Mouse (Mus musculus): ENCODE results near the gene Atf6.

Gene Atf6

GRCm38 (mm10) chr1:170845448-170846307, 21.9 kb downstream of the Atf6 start:
- peak in 1 of 2 experiments; percentile 25 for DNase-seq

DNA sequence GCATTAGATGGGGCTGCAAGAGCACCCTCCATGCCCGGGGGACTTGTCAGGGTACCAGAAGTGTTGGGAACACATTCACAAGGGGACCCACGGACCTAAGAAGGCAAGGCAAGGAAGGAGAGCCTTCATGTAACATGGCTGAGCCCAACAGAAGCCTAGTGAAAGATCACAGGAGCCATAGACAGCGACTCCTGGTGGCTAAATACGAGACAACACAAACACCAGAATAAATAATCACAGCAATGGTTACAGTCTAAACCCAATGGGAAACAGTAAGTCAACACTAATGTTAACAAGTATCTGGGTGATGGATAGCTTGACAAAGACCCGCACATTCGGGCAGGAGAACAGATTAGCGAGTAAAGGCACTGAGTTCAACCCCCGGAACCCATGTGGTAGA, 23.2 kb downstream of the Atf6 start:
- peak in 1 of 2 experiments; percentile 20 for DNase-seq

GRCm38 (mm10) chr1:170839685-170840084, 27.9 kb downstream of the Atf6 start:
- no peak for DNase-seq

DNA sequence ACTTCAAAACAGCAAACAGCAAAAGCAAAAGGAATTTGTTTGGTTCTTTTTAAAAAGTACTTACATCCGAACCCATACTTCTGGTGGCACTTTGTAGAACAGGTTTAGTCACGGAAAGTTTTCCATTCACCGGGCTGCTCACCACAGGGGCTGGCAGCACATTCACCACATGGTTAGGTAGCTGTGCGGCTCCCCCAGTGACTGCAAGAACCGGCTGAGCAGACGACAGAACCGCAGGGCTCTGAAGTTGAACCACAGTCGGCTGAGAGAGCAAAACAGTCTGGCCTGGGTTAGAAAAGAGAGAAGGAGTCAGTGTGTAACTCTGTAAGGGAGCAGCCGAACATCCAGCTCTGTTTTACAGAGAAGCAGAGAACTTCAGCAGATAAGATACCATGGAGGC, 32.8 kb downstream of the Atf6 start:
- DNase-seq: peak; percentile 22 to 43

GRCm38 (mm10) chr1:170829781-170830180, 37.8 kb downstream of the Atf6 start:
- DNase-seq: no peak

DNA sequence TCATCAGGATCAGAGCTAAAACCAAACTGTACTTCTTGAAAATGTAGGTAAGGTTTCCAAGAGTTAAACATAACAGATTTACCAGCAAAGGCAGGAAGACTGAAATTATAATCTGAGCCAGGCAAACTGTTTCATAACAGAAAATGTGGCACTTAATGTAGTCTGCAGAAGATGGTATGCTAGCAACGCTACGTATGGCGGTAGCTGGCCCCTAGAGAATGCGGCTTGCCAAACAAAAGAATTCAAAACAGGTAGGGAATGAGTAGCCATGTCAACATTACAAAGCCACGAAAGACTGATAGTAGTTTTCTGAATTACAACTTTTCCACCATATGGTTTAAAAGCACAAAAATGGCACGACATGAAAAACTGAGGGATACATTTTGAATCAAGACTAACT, 38.2 kb downstream of the Atf6 start:
- DNase-seq: no peak

GRCm38 (mm10) chr1:170820103-170820814, 47.3 kb downstream of the Atf6 start:
- DNase-seq: no peak

DNA sequence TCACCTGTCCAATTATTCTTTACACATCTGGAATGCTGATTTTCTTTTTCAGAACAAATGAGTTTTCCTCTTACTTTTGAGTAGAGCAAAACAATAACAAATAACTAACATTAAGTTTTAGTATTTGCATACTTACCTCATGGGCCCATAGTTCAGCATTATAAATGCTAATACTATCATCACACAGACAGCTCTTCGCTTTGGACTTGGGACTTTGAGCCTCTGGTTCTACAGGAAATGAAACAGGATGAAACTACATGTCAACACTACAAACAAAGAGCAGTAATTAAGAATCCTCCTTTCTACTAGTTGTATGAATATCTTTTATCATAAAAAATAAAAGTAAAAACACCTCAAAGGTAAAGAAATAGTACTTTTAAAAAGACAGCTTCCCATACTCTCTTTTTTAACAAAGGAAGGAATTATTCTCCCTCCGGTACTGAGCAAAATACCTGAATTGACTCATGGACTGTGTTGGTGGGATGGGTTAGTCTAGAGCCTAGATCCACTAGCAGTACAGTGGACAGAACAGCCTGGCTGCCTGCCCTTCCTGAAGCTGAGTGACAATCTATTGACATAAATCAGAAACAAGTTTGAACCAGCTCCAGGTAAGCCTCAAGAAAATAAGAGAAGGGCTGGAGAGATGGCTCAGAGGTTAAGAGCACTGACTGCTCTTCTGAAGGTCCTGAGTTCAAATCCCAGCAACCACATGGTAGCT, 52.1 kb downstream of the Atf6 start:
- DNase-seq: no peak

GRCm38 (mm10) chr1:170812822-170813221, 54.7 kb downstream of the Atf6 start:
- DNase-seq: no peak

DNA sequence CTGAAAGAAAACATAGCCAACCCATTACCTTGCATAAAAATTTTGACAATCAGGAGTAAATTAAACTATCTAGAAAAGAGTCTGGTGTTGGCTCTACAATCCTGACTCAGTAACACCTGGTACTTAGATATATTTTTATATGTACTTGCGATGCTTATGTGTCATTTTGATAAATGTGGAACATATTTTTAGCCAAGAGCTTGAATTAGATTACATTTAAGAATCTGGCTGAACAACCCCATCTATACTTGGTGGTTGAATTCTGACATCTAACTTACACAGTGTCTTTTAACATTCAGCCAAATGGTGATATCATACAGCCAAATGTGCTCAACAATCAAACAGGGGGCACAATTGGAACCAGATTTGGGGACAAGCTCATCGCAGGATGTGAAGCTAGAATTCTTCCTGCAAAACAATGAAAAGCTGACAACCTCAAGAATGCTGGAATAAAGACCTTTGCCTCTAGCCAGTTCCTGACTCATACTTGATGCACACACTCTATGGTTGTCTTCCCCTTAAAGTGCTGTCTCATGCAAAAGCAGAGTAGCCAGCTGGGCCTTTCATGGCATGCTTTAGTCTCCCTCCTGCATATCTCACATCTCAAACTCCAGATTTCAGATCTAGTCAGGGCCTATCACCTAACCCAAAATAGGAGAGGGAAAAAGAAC, 59.8 kb downstream of the Atf6 start:
- no peak for DNase-seq

- no peak for DNase-seq
These were observed 62.9 kb downstream of the Atf6 start for GRCm38 (mm10) chr1:170804721-170805120.

GRCm38 (mm10) chr1:170802669-170803068, 64.9 kb downstream of the Atf6 start:
- DNase-seq: no peak

GRCm38 (mm10) chr1:170800694-170801093, 66.9 kb downstream of the Atf6 start:
- no peak for DNase-seq

DNA sequence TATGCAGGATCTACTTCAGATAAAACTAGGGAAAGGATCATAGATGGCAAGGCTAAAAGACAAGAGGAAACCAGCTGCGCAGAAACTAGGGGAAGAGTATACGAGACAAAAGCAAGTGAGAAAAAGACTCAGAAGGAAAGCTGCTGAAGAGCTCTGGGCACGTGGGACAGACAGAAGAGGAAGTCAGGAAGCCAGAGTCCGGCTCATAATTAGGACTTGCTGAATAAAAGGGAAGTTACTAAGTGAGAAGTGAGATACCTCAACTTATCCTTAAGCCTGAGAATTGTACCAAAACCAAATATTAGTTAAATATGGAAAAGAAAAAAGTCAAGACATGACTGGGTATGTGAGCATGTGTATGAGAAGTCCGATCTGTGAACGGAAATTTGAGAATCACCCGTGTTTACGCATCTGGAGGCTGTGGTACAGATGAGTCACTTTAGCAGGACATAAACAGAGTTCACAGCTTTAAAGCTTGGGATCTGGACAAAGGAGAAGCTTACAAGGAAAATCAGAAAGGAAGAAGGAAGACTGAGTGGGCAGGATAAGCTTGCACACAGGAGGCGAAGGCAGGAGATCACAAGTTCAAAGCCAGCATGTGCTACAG, 71.7 kb downstream of the Atf6 start:
- DNase-seq: no peak

GRCm38 (mm10) chr1:170791542-170791941, 76.0 kb downstream of the Atf6 start:
- no peak for DNase-seq

GRCm38 (mm10) chr1:170791001-170791400, 76.6 kb downstream of the Atf6 start:
- no peak for DNase-seq

GRCm38 (mm10) chr1:170787643-170788042, 79.9 kb downstream of the Atf6 start:
- no peak for DNase-seq

DNA sequence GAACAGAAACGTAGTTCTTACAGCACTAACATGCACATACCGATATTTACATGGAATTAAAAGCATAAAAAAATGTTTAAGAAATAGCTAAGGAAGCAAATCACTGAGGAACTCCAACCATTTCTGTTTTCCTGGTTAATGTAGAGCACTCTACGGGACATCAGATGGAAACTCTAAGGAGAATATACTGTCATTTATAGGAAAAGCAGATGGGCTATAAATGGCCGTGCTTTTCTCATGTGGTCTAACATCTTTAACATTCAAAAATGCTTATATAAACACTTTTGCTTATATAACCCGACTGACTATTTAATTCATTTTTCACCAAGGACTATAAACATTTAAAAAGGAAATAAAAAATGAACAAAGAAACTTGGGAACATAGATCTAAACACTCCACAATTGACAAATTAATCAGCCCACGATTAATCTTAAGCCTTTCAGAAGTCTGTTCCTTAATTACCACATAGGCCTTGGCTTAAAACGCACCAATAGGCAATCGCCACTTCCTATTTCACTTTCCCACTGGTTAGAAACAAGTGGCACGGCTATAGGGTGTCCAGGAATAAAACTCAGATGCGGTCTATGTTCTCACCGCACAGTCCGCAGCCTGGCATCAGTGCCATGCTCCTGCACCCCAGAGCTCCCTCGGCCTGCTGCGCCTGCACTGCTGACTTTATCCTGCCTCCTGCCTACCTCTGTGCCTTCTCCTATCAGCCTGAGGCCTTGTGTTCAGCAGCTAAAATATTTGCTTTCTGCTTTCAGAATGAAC, 80.8 kb downstream of the Atf6 start:
- DNase-seq: no peak

DNA sequence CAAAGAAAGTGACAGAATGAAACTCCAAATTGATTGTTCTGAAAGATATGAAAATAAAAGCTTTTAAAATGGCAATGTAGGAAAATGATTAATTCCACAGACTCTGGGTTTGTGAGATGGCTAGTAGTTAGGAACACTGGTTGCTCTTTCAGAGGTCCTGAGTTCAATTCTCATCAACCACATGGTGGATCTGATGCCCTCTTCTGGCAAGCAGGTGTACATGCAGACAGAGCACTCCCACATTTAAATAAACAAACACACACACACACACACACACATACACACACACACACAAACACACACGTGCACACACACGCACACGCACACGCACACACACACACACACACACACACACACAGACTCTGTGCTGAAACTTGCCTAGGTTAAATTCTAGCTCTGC, 89.9 kb downstream of the Atf6 start:
- DNase-seq: no peak

DNA sequence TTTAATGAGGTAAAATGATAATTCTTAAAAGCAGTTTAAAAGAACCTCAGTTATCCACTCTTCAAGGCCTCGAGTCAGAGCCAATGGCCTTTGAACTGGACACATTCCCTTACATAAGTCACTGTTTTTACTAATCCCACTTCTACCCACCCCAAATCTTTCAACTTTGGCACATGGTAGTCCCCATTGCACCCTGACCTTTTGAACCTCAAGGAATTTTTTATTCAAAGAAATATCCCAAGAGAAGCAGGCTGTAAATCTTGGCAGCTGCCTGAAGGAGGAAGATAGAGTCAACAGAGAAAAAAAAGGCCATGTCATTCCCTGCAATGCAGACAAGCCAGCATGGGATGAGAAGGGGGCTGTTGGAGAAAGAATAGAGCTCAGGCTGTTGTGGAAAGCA, 93.1 kb downstream of the Atf6 start:
- DNase-seq: no peak

GRCm38 (mm10) chr1:170773506-170773905, 94.1 kb downstream of the Atf6 start:
- no peak for DNase-seq
